Mouse (Mus musculus) megakaryocyte progenitor cell, adult 5-6 weeks (primary cell): ENCODE results near the gene Prkn. TPM values are rescaled to one million over a fixed set of nuclear protein-coding genes. Genes with fewer than 3 reads are reported as not detected.
"Not testable (repeated sequence)": the region's sequence is repeated elsewhere in the genome, so short reads cannot be mapped to it uniquely, and the experiment has no call there.

Experiments
- ATAC-seq: replicated peaks from 2 replicates; pipeline ENCODE4 v1.8.0; 2016; ENCODE audit warnings: mild to moderate bottlenecking, moderate TSS enrichment, inconsistent platforms; ENCODE audit not compliant: poor library complexity
- total RNA-seq, 2 experiments: library from RNA; stranded (forward) in 1 of 2; stranded (reverse) in 1 of 2; fragments of 157-497, 149-512 nt in 1 of 2; fragments of 200-1000 nt in 1 of 2; gene quantifications; 2 replicates each; pipeline versions ENCODE4 v1.2.3 to v1.2.4; 2015 to 2017

Gene Prkn
- total RNA-seq, 2 experiments from 2014 or later = 0.25 to 0.57 TPM

- ATAC-seq = 0 out of 2 replicates have a peak, but pooled peaks have one; percentile 37
These were observed 1120.3 kb downstream of the Prkn start for GRCm38 (mm10) chr17:11960492-11960891.

GRCm38 (mm10) chr17:11962808-11963207 lies 1122.6 kb downstream of the Prkn start:
- no peak for ATAC-seq

- peak; percentile 72 for ATAC-seq
These were observed 1130.0 kb downstream of the Prkn start for GRCm38 (mm10) chr17:11970160-11970559.

- peak; percentile 66 for ATAC-seq
These were observed 1132.4 kb downstream of the Prkn start for GRCm38 (mm10) chr17:11972550-11972949.

GRCm38 (mm10) chr17:11972969-11973787 lies 1133.0 kb downstream of the Prkn start:
- ATAC-seq = no peak

- peak; percentile 65 for ATAC-seq
These were observed 1135.0 kb downstream of the Prkn start for GRCm38 (mm10) chr17:11975062-11975607.

- peak; percentile 81 for ATAC-seq
These were observed 1138.2 kb downstream of the Prkn start for GRCm38 (mm10) chr17:11978260-11978821.

- ATAC-seq = no peak
These were observed 1141.5 kb downstream of the Prkn start for GRCm38 (mm10) chr17:11981666-11982065.

GRCm38 (mm10) chr17:11988110-11988837 lies 1148.1 kb downstream of the Prkn start:
- peak; percentile 75 for ATAC-seq

- ATAC-seq = no peak
These were observed 1149.1 kb downstream of the Prkn start for GRCm38 (mm10) chr17:11989296-11989695.

GRCm38 (mm10) chr17:11990386-11991087 lies 1150.4 kb downstream of the Prkn start:
- no peak for ATAC-seq

GRCm38 (mm10) chr17:11993249-11993648 lies 1153.1 kb downstream of the Prkn start:
- ATAC-seq = peak; percentile 63

- no peak for ATAC-seq
These were observed 1154.1 kb downstream of the Prkn start for GRCm38 (mm10) chr17:11994252-11994651.

GRCm38 (mm10) chr17:11994754-11995153 lies 1154.6 kb downstream of the Prkn start:
- ATAC-seq = not testable (repeated sequence)

GRCm38 (mm10) chr17:11995522-11995921 lies 1155.3 kb downstream of the Prkn start:
- no peak for ATAC-seq

GRCm38 (mm10) chr17:11996311-11996710 lies 1156.1 kb downstream of the Prkn start:
- ATAC-seq = peak; percentile 87

- no peak for ATAC-seq
These were observed 1160.1 kb downstream of the Prkn start for GRCm38 (mm10) chr17:12000285-12000684.

- ATAC-seq = no peak
These were observed 1181.1 kb downstream of the Prkn start for GRCm38 (mm10) chr17:12021326-12021725.

- peak; percentile 37 for ATAC-seq
These were observed 1189.2 kb downstream of the Prkn start for GRCm38 (mm10) chr17:12029362-12029761.

- ATAC-seq = no peak
These were observed 1189.8 kb downstream of the Prkn start for GRCm38 (mm10) chr17:12029921-12030461.
